Mouse (Mus musculus) hindlimb bud, embryonic 11.5 days (tissue): ENCODE measurements at regions not wholly inside any gene's neighbourhood (a gene's known extent, or its start where the extent isn't known, plus 50 kb on each side); places are given as distances from the start of the nearest gene placed in this dataset.

ENCODE experiments used
- DNase-seq: peaks from one replicate; pipeline ENCODE4 v3.0.0-alpha.2; 2012; ENCODE audit warnings: low read depth, low spot score; ENCODE audit errors: extremely low spot score

DNA sequence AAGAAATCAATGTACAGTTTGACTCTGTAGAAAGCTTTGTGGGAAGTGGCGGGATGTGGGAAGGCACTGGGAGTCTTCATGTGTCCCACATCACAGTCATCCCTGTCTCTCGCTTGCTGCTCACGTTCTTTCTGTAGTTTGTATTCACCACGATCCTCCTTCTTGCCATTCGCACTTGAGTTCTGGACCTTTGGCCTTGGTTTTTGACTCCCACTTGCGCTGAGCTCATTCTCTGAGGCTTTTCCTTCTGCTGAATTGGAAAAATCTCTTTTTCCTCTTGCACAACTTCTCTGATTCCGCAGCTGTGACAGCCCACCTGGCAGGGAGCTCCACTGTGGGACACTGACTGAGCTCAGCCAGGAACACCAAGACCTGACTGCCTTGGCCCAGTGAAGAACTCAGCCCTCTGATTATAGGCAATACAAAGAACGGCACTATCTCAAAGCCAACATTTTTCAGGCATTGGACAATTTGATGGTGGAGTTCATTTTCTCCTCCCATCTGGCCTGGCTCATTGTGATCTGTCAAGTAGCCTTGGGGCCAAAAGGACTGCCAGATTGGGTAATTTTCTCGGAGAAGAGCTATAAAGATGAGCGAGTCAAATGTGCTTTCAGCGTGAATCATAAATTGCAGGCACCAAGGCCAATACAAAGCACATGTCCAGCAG is 299.9 kb downstream of the Plpp3 start:
- no peak for DNase-seq

DNA sequence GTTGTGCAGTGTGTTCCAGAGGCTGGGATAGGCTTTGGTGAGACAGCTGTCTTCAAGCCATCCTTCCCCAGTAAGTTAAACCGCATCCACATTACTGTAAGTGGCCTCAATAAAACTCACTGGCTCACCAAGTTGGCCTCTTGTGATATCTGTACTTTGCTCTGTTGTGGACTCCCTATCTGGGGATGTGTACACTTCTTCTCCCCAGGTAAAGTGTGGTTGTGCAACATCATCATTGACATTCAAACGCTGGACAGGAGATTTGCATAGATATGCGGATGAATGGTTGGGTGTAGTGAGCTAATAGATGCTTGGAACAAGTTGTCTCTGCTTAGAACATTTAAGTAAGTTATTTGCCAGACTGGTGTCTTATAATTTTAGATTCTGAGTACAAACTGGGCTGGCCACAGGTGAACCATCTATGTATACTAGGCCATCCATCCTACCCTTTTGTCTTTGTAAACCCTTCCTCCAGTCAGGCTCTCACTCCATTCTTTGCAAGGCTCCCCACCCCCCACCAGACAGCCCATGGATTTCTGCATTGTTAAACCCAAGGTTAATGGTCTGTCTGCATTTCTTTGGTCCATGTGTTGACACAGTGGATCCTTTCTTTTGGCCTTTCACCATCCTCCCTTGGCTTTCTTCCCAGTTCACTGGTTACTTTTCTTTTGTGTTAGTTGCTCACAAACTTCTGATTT is 303.0 kb downstream of the Plpp3 start:
- DNase-seq = no peak

DNA sequence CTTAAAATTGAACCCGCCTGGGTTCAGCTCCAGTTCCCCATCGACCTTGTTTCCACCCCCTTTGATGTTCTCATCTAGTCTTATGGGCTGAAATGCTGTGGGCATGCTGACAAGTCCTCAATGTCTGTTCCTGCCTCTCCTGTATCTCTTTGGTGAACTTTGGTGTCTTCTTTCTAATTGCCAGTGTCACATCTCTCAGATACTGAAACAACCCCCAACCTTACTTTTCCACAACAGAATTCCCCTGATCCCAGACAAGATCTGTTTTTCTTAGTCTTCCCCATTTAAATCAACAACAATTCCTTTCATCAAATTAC is 303.5 kb downstream of the Plpp3 start:
- no peak for DNase-seq

DNA sequence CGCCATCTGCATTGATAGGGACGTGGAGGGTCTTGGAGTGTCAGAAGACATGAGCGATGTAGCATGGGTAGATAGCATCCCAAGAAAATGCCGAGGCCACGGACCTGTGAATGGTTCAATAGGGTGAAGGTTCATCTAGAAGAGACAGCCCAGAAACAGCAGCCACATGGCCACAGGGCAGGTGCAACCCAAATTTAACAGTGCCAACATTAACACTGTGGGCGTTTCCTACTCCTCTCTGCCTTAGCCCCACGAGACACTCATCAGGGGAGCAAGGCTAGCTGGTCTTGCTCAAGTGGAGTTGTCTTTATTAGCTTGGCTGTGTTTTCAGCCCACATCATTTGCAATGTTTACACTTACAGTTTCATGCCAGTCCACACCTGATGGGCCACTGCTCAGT is 310.7 kb downstream of the Plpp3 start:
- no peak for DNase-seq

DNA sequence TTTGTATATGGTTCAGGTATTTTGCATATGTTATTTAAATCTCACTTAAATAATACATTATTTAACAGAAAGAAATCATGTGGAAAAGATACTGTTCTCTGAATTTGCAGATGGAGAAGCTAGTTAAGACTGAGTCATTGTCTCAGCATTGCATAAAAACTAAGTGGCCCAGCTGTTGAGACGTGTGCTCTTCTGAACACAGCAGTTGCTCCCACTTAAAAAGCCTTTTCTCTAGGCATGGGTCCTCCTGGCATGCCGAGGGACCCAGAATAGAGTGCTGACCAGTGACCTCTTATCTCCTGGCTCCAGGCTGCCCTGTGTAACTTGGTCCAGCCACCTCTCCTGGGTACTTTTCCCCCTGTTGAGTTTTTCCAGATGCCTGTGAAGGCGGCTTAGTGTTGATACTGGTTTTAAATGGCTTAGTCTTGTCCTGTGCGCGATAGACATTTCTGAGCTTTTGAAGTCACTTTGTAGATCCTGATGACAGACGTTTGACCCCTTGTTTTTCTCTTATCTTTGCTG is 312.2 kb downstream of the Plpp3 start:
- DNase-seq = no peak

DNA sequence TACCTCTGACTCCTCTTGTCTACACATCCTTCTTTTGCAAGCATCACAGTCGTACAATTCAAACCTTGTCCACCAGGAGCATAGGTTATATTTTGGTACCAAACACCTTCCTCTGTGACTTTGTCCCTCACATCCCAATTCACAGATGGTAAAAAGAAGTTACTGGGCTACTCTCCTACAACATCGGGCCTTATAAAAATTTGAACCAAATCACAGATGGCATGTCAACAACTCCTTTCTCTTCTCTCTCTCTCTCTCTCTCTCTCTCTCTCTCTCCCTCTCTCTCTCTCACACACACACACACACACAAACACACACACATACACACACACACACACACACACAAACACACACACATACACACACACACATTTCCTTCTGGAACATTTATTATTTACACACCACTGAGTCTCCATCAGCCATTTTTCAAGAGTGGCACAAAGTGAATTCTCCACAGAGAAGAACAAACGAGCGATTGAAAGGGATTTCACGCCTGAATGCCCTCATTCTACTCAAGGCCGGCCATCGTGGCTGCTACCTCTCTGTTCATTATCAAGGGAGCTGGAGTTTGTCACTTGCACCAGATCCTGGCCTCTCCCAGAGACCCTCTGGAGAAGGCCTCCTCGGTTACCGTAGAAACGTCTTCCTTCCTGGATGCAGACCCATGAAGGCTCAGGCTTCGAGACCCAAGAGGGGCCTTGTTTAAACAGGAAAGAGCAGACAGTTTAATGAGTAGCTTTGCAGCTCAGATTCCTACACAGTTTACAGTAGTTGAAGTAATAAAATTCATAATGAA is 314.7 kb upstream of the Gm12728 start:
- DNase-seq = no peak

DNA sequence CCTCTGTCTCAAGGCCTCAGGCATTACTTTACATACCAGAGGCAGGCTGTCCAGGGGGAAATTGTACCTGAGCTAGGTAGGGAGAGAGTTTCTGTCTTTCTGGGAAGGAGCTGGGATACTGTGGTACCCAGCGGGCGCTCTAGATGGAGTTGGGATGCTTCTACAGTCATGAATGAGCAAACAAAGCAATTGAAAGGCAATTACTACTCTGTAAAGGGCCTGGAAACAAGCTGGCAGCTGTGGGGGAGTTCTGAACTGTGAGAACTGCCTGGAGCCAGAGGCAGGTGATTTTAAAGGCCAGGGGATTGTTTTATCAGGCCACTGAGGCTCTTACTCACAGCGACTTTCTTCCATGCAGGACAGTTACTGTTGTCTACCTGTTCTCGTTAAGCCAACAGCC is 313.3 kb upstream of the Gm12728 start:
- no peak for DNase-seq

DNA sequence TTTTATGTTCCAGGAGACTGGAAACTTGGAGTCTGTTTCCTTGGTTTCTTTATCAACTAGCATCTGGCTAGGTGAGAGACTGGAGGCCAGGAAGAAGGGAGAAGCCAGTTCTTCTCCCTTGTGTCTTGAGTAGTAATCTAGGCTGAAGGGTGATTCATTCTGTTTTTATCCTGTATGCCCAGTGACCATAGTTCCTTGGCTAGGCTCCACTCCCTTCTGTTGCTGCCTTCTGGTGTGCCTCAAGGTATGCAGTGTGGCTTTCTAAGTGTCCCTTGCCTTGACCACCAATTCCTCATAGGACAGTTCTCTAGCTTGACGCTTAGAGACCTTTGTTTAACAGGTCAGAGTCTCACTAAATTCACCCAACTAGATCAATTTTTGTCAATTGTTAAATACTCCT is 303.3 kb upstream of the Gm12728 start:
- no peak for DNase-seq

DNA sequence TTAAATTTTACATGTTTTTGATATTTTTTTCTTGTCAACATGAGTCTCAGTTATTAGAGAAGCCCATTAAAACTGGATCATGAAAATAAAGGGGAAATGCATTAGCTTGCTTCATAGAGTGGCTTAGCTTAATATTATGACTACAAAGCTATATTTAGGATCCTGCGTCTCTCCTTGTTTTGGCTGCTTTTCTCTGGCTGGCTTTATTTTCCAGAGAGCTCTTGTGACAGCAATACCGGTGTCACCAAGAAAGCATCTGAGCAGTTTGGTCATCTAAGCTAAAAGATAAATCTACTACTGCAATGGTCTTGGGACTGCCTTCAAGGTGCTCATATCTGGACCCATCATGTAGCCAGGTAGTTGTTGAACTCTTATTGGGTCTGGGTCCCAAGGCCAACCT is 293.5 kb upstream of the Gm12728 start:
- no peak for DNase-seq

DNA sequence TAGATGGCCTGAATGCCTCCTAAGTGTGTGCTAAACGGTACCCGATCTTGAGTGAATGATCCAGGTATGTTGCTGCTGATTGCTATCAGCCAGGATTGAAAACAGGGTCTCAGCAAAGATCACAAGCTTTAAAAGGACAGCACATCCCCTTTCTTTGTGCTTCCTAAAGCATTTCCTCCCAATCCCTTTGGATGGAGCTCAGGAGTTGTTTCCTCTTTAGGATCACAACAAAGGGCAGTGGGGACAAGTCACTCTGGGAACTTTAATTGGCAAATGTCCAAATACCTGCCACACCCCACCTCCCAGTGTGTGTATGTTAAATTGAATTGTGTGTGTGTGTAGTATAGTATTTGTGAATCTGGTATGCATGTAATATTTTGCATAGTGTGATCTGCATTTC is 283.5 kb upstream of the Gm12728 start:
- no peak for DNase-seq

DNA sequence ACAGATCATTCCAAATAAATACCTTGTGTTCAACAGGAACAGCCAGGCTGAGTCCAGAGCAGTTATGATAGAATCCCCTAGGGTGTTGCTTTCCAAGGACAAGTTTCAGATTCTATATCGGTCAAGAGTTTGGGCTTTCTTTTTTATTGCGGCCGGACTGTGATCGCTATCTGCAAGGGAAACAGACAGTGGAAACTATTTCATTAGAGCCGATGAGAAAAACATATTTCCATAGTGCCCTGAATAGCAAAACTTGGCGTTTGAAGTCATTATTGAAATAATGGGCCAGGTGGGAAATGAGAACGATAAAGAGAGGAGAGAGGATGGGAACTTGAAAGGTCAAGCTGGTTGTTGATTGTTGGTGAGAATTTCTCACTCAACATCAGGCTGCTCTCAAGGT is 282.4 kb upstream of the Gm12728 start:
- no peak for DNase-seq

DNA sequence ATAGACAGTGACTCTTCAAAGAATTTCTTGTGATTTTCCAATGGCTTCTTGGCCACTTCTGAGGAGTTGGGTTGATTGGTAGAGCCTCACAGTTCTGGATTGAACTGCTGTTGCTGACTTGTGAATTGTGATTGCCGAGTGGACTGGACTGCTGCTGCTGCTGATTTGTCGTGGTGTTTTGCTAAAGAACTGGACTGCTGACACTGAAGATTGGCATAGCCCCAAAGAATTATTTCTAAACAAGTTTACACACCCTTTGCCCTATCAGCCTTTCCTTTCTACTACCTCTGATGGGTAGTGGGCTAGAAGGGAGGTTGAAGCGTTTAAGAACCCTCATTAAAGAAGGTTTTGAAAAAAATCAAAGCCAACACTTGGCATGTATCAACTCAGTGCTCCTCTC is 280.6 kb upstream of the Gm12728 start:
- DNase-seq = no peak

DNA sequence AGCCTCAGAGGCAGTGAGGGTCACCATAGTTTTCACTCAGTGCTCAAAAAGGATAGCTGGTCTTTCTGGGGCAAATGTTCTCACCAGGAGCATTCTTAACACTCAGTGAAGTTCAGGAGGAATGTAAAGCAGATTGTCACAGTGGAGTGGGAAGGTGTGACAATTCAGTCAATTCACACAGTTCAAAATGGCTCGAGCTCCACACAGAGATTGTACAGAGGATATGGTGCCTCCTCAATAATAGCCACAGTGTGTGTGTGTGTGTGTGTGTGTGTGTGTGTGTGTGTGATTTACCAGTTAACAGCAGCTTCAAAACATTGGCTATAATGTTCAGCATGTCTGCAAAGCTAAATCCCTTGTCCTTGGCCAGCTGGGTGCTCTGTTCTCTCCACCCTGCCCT is 279.3 kb upstream of the Gm12728 start:
- no peak for DNase-seq

DNA sequence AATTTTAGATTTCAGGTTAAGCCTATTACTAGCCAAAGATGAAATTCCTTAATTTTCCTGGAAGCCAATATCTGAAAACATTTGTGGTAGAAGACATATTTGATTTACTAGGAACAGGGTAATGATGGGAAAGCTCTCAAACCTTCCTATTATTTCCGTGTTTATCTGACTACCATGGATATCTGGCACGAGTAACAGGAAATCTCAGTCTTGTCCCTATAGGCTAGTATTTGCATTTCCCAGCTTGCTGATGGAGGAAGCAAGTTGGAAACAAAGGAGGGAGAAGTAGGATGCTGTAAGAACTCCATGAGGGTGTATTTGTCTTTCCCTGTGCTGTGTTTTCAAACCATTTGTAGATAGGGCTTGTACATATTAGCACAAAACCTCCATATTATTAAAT is 264.5 kb upstream of the Gm12728 start:
- no peak for DNase-seq

DNA sequence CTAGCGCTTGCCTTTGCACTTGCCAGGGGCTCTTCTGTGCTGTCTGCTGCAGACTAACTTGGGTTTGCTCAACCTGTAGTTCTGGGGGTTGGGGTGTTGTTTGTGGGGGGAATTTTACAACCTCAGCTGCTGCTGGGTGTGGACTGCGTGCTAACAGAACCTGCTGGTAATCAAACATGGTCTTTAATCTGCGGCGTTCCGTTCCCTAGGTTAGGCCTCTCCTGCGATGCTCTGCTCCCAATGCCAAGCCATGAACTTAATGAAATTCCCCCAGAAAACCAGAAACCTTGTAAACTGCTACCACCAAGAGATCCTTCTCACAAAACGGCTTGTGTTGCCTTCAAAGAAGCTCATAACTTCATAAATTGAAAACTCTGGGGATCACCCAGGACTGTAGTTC is 262.9 kb upstream of the Gm12728 start:
- DNase-seq = no peak

DNA sequence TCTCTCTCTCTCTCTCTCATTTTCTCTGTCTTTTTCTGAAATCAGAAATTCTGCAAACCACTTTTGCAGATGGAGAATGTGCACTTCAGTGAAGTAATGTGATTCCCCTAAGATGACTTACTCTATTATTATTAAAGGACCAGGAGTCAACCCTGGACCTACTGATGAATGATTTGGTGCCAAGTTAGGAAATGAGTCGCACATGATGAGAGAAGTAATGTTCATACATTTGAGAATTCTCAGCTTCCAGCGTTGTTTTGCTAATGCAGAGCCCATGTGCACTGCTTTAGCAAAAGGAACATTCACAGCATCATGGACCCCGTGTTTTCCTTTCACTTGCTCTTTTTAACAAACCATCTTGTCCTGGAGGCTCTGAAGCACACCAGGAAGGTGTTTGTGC is 262.4 kb upstream of the Gm12728 start:
- DNase-seq = no peak

DNA sequence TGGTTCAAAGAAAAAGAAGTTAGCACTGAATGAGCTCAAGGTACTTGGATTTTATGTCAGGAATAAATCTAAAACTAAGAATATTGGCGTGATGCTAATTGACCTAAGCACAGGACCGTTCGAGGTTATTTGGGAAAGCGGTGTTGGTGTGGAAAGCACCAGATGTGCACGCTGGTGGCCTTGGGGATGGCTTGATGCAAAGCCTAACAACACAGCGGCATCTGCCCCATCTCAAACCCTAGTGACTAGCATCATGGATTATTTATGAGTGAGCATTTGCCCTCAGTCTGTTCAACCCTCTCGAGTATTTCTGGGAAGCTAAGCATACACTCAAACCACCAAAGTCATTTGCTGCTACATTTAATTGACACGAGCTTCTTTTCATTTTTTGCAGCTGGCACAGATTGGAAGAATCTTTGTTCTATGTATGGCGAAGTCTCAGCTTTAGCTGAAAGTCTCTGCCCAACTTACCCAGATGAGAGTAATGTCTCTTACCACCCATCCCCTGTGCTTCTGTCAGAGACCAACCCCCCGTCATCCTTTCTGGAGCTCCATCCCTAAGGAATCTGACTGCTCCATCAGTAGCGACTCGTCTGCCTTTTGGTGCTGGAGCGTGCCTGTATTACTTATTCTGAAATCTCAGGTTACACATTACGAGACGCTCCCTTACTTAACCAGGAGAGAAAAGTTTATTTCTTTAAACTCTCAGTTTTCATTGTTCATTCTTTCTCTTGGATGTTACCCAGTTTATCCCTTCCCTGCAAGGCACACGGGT is 257.8 kb upstream of the Gm12728 start:
- no peak for DNase-seq

DNA sequence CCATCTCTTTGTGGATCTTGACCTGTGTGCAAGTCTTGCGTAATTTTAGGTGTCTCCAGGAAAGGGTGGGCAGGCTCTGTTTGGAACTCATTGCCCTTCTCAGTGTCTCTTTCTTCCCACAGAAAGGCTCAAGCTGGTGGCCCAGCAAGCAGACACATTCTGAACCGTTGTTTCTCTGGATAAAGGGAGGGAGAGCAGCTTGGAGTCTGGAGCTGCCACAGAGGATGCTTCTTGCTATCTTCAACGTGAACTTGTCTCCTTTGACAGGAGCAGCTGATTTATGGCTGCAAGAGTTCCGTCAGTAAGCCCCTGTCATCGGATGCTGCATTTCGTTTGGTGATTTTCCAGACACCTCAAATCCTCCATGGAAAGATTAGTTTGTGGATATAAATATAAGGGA is 254.2 kb upstream of the Gm12728 start:
- no peak for DNase-seq

DNA sequence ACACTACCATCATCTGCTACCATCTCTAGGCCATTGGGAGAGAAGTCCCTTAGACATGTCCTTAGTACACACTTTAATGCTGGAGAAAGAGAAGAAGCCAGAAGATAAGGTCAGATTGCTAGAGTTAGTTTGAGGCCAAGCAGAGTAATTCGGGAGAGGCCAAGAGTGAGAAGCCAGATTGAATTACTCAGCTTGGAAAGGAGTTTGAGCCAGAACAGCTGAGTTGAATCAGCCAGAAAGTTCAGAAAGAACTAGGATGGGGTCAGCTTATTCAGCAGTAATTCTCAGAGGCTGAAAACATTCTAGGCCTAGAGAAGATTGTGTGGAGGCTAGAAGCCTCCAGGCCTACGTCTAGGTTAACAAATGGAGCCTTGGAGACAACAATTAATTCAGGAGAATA is 244.2 kb upstream of the Gm12728 start:
- DNase-seq = no peak

DNA sequence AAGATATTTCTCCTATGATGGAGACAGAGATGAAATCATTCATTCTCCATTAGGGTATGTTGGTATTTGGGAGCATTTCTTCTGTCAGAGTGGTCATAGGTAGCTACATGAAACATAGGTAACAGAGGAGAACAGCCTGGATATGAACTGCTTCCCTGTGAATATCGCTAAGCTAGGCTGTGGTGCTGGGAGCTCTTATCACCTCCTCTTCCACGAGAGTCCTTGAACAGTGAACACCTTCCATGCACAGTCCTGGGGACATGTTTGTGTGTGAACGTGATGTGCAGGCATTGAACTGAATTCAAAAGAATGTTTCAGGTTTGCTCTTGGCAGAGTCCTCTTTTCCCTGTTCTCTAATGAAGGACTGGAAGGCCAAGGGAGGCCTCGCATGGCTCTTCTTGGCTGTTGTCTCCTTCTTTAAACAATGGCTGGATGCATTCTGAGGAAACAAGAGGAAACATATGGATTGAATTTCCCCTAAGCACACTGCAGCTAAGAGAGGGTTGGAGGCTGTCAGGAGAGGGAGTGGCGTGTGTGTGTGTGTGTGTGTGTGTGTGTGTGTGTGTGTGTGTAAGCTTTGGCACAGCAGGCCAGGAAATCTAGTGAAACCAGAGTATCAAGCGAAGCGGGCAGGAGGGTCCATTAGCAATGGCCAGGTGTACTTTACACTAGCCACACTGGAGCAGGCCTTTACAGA is 239.8 kb upstream of the Gm12728 start:
- no peak for DNase-seq
